Mouse (Mus musculus) megakaryocyte, embryonic 14.5 days (primary cell): Measurements from ENCODE around the gene Ube2h.

Experiments
- FLI1 ChIP-seq: IDR thresholded peaks from 2 replicates; pipeline ENCODE4 v1.6.1; 2012; ENCODE audit warnings: low read length, inconsistent platforms, mixed read lengths
- GATA1 ChIP-seq: IDR thresholded peaks from 3 replicates; pipeline ENCODE4 v1.6.1; 2012; ENCODE audit warnings: mixed read lengths, low read length, inconsistent platforms, borderline replicate concordance

DNA sequence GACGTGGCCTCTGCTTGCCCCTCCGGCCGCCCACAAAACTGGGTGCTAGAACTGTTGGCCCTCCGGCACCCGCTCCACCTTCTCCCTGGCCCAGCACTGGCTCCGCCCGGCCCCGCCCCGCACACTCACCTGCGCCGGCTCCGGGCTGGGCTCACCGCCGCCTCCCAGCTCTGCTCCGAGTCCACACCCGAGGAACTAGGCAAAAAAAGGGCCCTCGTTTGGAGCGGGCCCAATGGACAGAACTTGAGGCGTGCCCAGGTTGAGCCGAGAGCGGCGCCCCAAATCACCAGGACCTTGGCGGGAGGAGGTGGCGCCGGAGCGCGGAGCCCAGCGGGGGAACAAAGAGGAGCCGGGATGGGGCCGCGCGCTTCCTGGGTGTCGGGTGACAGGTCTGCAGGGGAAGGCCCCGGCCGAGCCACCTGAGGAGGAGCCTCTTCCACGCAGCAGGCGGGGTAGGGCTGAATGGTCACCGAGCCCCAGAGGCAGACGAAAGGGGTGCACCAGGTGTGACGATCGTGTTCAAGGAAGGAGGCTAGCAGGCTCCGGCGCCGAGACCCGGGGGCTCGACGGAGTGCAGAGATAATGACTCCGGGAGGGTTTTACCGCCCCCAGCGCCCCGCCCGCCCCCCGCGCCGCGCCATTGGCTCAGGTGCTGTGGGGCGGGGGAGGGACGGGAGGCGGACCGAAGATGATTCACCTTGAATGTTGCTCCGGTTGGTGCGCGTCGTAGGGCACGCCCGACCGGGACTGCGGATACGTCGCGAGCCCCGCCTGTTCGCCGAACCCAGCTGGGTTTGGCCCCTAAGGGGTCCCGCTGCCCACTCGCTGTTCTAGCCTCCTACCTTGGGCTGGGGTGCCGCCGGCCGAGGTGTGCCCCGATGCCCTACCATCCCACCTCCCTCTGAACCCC is 130.5 kb downstream of the Ube2h start:
- TF ChIP-seq GATA1 (no peak), FLI1 (no peak)
